Mouse (Mus musculus): ENCODE data around the gene Fam186a.
"Not testable (repeated sequence)": the region's sequence is repeated elsewhere in the genome, so short reads cannot be mapped to it uniquely, and the experiment has no call there.

The Fam186a gene

GRCm38 (mm10) chr15:99966961-99967360 is at the start of gene Fam186a:
TSS of gene Fam186a (minus strand) at chr15:99967061.
- no peak for DNase-seq (ENCODE audit: extremely low read depth, low read depth)

- DNase-seq (ENCODE audit: extremely low read depth, low read depth), result no peak
These were observed 39.3 kb upstream of the Fam186a start for GRCm38 (mm10) chr15:100006180-100006579.

GRCm38 (mm10) chr15:100004677-100005273 is 37.9 kb upstream of the Fam186a start:
- DNase-seq (ENCODE audit: extremely low read depth, low read depth), result no peak

GRCm38 (mm10) chr15:99999390-99999789 is 32.5 kb upstream of the Fam186a start:
- no peak for DNase-seq (ENCODE audit: extremely low read depth, low read depth)

GRCm38 (mm10) chr15:99997114-99997804 is 30.4 kb upstream of the Fam186a start:
- no peak for DNase-seq (ENCODE audit: extremely low read depth, low read depth)

- no peak for DNase-seq (ENCODE audit: extremely low read depth, low read depth)
These were observed 26.2 kb upstream of the Fam186a start for GRCm38 (mm10) chr15:99993100-99993499.

- DNase-seq (ENCODE audit: extremely low read depth, low read depth), result no peak
These were observed 12.9 kb upstream of the Fam186a start for GRCm38 (mm10) chr15:99979715-99980114.

GRCm38 (mm10) chr15:99979266-99979665 is 12.4 kb upstream of the Fam186a start:
- no peak for DNase-seq (ENCODE audit: extremely low read depth, low read depth)

- not testable (repeated sequence) for DNase-seq (ENCODE audit: extremely low read depth, low read depth)
These were observed 9.3 kb upstream of the Fam186a start for GRCm38 (mm10) chr15:99976121-99976520.

GRCm38 (mm10) chr15:99974476-99975220 is 7.8 kb upstream of the Fam186a start:
- DNase-seq (ENCODE audit: extremely low read depth, low read depth), result no peak

GRCm38 (mm10) chr15:99972989-99973911 is 6.4 kb upstream of the Fam186a start:
- DNase-seq (ENCODE audit: extremely low read depth, low read depth), result peak; percentile 31

- DNase-seq (ENCODE audit: extremely low read depth, low read depth), result peak; percentile 90
These were observed 5.6 kb upstream of the Fam186a start for GRCm38 (mm10) chr15:99972361-99972988.

- DNase-seq (ENCODE audit: extremely low read depth, low read depth), result peak; percentile 24
These were observed 3.7 kb upstream of the Fam186a start for GRCm38 (mm10) chr15:99970606-99971005.

- DNase-seq (ENCODE audit: extremely low read depth, low read depth), result not testable (repeated sequence)
These were observed 2.9 kb upstream of the Fam186a start, which contains the start of gene Larp4 for GRCm38 (mm10) chr15:99969765-99970164. TSS of gene Larp4 (plus strand) at chr15:99970065.

GRCm38 (mm10) chr15:99965103-99965775 is 1.6 kb downstream of the Fam186a start:
- no peak for DNase-seq (ENCODE audit: extremely low read depth, low read depth)

GRCm38 (mm10) chr15:99955324-99955723 is 11.5 kb downstream of the Fam186a start:
- no peak for DNase-seq (ENCODE audit: extremely low read depth, low read depth)

GRCm38 (mm10) chr15:99940970-99941630 is 25.8 kb downstream of the Fam186a start:
- DNase-seq (ENCODE audit: extremely low read depth, low read depth), result no peak

GRCm38 (mm10) chr15:99940426-99940825 is 26.4 kb downstream of the Fam186a start:
- no peak for DNase-seq (ENCODE audit: extremely low read depth, low read depth)

- DNase-seq (ENCODE audit: extremely low read depth, low read depth), result no peak
These were observed 29.0 kb downstream of the Fam186a start for GRCm38 (mm10) chr15:99937841-99938240.

- no peak for DNase-seq (ENCODE audit: extremely low read depth, low read depth)
These were observed 30.2 kb downstream of the Fam186a start for GRCm38 (mm10) chr15:99936659-99937058.
